Mouse (Mus musculus) hindbrain, embryonic 15.5 days (tissue): ENCODE measurements around the gene Sh3d19. TPM values are rescaled to one million over a fixed set of nuclear protein-coding genes. Genes with fewer than 3 reads are reported as not detected.

Source experiments
- ATAC-seq: fragments of 200-750 bp; cut with Nextera tagmentation; 2 replicates; pipeline ENCODE4 v1.8.0; 2017; ENCODE audit warnings: low read depth, moderate number of reproducible peaks, moderate TSS enrichment; ENCODE audit not compliant: low FRiP score
- H3K27ac ChIP-seq: fragments of 300-500 bp; sonication (generic); replicated peaks from 2 replicates; pipeline ENCODE4 v1.5.1; 2015; ENCODE audit warnings: mild to moderate bottlenecking, inconsistent platforms
- H3K27me3 ChIP-seq: fragments of 300-500 bp; sonication (generic); 2 replicates; pipeline ENCODE4 v1.6.1; 2015; ENCODE audit warnings: control low read depth, inconsistent platforms
- H3K36me3 ChIP-seq: fragments of 300-500 bp; sonication (generic); 2 replicates; pipeline ENCODE4 v1.6.1; 2015; ENCODE audit warnings: control low read depth, inconsistent platforms
- H3K4me1 ChIP-seq: fragments of 300-500 bp; sonication (generic); replicated peaks from 2 replicates; pipeline ENCODE4 v1.6.1; 2015; ENCODE audit warnings: control low read depth, inconsistent platforms
- H3K4me2 ChIP-seq: fragments of 300-500 bp; sonication (generic); 2 replicates; pipeline ENCODE4 v1.6.1; 2015; ENCODE audit warnings: moderate library complexity, mild to moderate bottlenecking, inconsistent platforms
- H3K4me3 ChIP-seq: fragments of 300-500 bp; sonication (generic); 2 replicates; pipeline ENCODE4 v1.5.1; 2015; ENCODE audit warnings: mild to moderate bottlenecking, inconsistent platforms
- H3K9ac ChIP-seq: fragments of 300-500 bp; sonication (generic); 2 replicates; pipeline ENCODE4 v1.6.1; 2015; ENCODE audit warnings: inconsistent platforms
- H3K9me3 ChIP-seq: fragments of 300-500 bp; sonication (generic); 2 replicates; pipeline ENCODE4 v1.6.1; 2016; ENCODE audit warnings: control low read depth, inconsistent platforms
- WGBS: fragments of 180-500 bp; shearing (Covaris S2); methylation state at CpG from one replicate; pipeline ENCODE4 v1.1.7; 2015; 5-methylcytosine and 5-hydroxymethylcytosine counted together
- polyA plus RNA-seq: library from polyadenylated mRNA; unstranded; fragments of >200 nt; fragmentation: Nextera tagmentation; extraction: Ambion mirVana; gene quantifications from 2 replicates; pipeline ENCODE4 v1.2.1, GENCODE M21; 2015

Sh3d19 gene
- polyA plus RNA-seq, 1 experiment from 2014 or later, result 18.1 TPM

DNA sequence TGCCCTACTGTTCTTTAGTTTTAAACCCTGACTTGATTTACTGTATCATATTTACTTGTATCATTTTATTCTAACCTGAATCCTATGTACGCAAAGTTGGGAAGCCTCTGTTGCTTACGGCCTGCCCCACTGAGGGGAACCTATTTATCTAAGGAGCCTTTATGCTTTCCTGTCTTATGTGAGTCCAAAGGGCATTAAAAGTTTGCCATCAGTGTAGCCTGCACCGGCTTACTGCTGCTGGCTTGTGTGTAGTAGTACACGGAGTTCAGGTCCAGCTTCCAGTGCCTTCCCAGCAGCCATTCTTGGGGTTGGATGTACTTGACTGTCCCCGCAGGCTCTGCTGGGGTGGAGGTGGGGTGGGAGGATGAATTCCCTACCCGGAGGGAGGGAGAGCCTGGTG lies 13.6 kb downstream of the Sh3d19 start:
- Histone ChIP-seq H3K27ac (no peak overlapping the region), H3K4me1 (no peaks in the 10 kb centered on the region), H3K9ac (no peak overlapping the region), H3K27me3 (no peaks in the 10 kb centered on the region), H3K4me3 (no peak overlapping the region), H3K4me2 (no peak overlapping the region), H3K36me3 (no peaks in the 10 kb centered on the region), H3K9me3 (no peaks in the 10 kb centered on the region)
- no peak for ATAC-seq
- WGBS, result 94% methylated on average over 6 of the region's 6 CpGs

DNA sequence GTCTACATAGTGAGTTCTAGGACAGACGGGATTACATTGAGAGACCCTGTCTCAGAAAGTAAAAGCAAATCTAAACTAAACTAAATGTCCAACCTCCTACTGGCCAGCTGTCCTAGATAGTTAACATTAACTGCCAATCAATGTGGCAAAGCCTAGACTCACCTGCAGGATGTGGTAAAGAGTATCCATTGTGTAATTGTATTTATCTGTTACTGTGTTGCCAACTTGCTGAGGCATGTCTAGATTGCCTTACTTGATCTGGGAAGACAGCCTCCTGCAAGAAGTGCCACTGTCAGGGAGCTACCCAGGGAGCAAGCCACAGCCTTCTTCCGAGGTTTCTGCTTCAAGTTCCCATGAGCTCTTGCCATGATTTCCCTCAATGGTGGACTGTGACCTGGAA lies 16.3 kb downstream of the Sh3d19 start:
- ATAC-seq, result no peak

DNA sequence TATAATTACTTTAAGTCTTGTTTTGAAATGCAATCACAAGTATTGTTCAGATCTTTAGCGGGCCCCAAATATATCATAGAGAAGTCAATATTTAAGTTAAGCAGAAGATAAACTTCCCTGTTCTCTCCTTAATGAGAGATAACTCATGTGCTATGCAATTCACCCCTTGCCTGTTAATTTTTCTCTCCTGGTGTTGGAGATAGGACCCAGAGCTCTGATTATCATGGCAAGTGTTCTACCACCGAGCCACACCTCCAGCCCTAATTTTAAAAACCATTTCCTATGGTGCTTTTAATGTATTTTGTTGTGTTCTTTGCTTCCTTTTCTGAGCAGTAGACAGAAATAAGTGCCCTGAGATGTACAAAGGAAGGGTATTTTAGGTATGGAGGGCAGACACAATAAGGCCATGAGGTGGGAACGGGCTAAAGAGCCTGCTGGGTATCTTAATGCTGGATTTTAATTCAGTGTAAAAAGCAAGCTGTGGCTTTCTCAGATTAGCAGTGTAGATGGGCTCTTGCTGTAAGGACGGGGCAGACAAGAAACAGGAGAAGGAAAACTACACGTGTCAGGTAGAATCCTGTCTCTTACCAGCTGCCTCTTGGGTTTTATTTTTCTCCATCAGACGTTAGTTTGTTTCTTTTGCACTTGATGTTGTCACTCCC lies 20.4 kb downstream of the Sh3d19 start:
- Histone ChIP-seq H3K27me3 (no peaks in the 10 kb centered on the region), H3K9ac (no peak overlapping the region), H3K36me3 (no peaks in the 10 kb centered on the region), H3K4me1 (0 out of 2 replicates have a peak, but pooled peaks cover 4% of the 10 kb centered on the region), H3K4me3 (no peak overlapping the region), H3K9me3 (no peaks in the 10 kb centered on the region), H3K27ac (no peak overlapping the region), H3K4me2 (no peak overlapping the region)
- no peak for ATAC-seq
- 73% methylated on average over 6 of the region's 6 CpGs for WGBS

More for the DNA sequence above, 16.3 kb downstream of the Sh3d19 start:
- WGBS, result 95% methylated on average over 2 of the region's 2 CpGs
- Histone ChIP-seq H3K36me3 (no peaks in the 10 kb centered on the region), H3K4me3 (no peak overlapping the region), H3K27ac (no peak overlapping the region), H3K4me2 (no peak overlapping the region), H3K9ac (no peak overlapping the region), H3K4me1 (0 out of 2 replicates have a peak, but pooled peaks cover 4% of the 10 kb centered on the region), H3K9me3 (no peaks in the 10 kb centered on the region), H3K27me3 (no peaks in the 10 kb centered on the region)

DNA sequence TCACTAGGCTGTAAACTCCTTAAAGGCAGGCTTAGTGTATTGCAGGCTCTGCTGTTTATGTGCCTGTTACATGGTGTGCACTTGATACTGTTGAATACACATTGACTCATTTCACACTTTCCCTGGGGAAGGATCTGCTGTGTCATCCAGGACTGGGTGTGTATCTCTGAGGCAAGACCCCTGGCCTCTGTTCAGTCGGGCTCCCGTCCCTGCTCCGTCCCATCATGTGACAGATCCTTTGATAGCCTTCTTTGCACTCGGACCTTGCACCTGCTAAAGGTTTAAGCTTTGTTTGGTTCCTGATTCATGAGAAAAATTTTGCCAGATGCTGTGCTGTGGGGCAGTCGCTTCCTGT lies 20.9 kb downstream of the Sh3d19 start:
- Histone ChIP-seq H3K27ac (no peak overlapping the region), H3K36me3 (no peaks in the 10 kb centered on the region), H3K27me3 (no peaks in the 10 kb centered on the region), H3K4me3 (no peak overlapping the region), H3K4me1 (0 out of 2 replicates have a peak, but pooled peaks cover 4% of the 10 kb centered on the region), H3K9ac (no peak overlapping the region), H3K9me3 (no peaks in the 10 kb centered on the region), H3K4me2 (no peak overlapping the region)
- 69% methylated on average over 5 of the region's 5 CpGs for WGBS
- ATAC-seq, result no peak

DNA sequence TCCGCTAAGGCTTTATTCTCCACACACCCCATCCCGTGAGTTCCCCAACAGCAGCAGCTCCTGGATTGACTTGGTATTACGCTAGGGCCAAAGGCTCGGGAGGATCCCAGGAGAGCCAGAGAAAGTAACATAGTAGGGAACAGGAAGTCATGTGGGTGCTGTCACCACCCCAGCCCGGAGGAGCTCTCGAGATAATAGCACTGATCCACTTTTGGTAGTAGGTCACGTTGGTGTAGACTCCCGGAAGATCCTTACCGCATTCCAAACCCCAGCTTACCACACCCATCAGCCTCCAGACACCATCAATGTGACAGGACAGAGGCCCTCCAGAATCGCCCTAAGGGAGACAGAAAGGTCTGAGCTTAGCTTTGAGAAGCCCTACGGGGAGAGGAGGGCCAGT lies 22.8 kb downstream of the Sh3d19 start:
- Histone ChIP-seq H3K4me1 (0 out of 2 replicates have a peak, but pooled peaks cover 4% of the 10 kb centered on the region), H3K27me3 (no peaks in the 10 kb centered on the region), H3K4me3 (no peak overlapping the region), H3K36me3 (no peaks in the 10 kb centered on the region), H3K9ac (no peak overlapping the region), H3K4me2 (no peak overlapping the region), H3K9me3 (no peaks in the 10 kb centered on the region), H3K27ac (no peak overlapping the region)
- WGBS, result 83% methylated on average over 11 of the region's 11 CpGs
- ATAC-seq, result no peak

DNA sequence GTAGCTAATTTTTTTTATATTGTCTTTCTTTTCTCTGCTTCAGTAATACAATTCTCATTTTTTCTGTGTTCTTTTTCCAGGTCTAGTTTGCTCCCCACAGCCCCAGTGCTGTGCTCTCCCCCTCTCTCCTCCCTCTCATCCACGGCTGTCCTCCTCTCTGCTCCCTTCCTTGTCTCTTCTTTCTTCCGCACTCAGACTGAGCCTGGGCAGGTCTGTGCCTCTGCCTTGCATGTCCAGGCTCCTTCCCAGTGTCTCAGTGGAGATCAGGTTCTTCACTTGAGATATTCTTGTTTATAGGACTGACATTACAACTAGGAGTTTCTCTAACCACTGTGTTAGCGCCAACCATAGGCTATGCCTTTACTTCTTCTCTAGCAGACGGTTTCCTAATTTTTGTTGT lies 23.7 kb downstream of the Sh3d19 start:
- H3K9me3 ChIP-seq, result no peaks in the 10 kb centered on the region
- no peaks in the 10 kb centered on the region for H3K36me3 ChIP-seq
- no peak overlapping the region for H3K4me2 ChIP-seq
- H3K4me3 ChIP-seq, result no peak overlapping the region
- ATAC-seq, result no peak
- H3K4me1 ChIP-seq, result 0 out of 2 replicates have a peak, but pooled peaks cover 4% of the 10 kb centered on the region
- WGBS, result 92% methylated on average over 4 of the region's 4 CpGs
- no peaks in the 10 kb centered on the region for H3K27me3 ChIP-seq
- H3K27ac ChIP-seq, result no peak overlapping the region
- H3K9ac ChIP-seq, result no peak overlapping the region

DNA sequence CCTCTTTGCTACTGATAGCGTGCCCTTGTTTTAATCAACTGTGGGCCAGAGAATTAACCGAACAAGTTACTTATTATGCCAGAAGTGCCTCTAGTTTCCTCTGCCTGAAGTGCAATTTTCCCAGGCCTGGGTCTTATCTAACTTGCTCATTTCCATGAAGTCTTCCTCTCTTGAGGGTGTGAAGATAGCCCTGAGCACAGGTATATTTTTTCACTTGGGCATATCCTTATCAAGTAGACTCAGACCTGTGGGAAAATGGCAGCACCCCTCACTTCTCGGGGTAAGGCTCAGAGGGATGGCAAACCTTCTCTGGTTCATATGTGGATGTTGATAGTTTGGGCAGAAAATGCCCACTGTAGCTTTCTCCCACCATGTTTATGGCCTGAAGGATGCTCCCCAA lies 30.4 kb downstream of the Sh3d19 start:
- Histone ChIP-seq H3K9ac (no peak overlapping the region), H3K27me3 (no peaks in the 10 kb centered on the region)

DNA sequence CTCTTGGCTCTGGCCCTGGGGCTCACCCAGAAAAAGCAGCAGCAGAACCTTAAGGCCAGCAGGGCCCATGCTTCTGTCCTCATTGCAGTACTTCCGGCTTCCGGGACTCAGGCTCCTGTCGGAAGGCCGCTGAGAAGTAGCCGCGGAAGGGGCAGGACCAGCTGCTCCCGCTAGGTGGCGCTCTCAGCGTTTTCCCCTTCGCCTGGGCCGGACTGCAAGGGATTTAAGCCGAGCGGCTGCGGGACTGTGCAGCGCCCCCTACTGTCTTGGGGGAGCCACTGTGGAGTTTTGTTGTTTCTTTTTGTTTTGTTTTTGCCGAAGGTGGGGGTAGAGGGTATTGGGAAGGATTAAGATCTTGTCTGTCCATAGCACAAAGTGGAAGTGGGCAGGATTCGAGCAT lies 31.5 kb downstream of the Sh3d19 start, which contains the start of gene Prss48:
Gene Prss48 (minus strand): TSS at position 69 of the 400 bp plus-strand sequence.
- no peaks in the 10 kb centered on the region for H3K9me3 ChIP-seq
- H3K27ac ChIP-seq, result no peak within 1 kb of the TSS
- H3K4me2 ChIP-seq, result no peak within 1 kb of the TSS
- no peaks in the 10 kb centered on the region for H3K36me3 ChIP-seq
- WGBS, result 81% methylated on average over 17 of the region's 17 CpGs
- no peaks in the 10 kb centered on the region for H3K27me3 ChIP-seq
- H3K9ac ChIP-seq, result no peak within 1 kb of the TSS
- no peak within 1 kb of the TSS for H3K4me3 ChIP-seq
- H3K4me1 ChIP-seq, result no peaks in the 10 kb centered on the region
- no peak for ATAC-seq

More for the DNA sequence above, 30.4 kb downstream of the Sh3d19 start:
- Histone ChIP-seq H3K36me3 (no peaks in the 10 kb centered on the region), H3K4me3 (no peak overlapping the region), H3K4me1 (no peaks in the 10 kb centered on the region), H3K9me3 (no peaks in the 10 kb centered on the region), H3K4me2 (no peak overlapping the region), H3K27ac (no peak overlapping the region)
- no peak for ATAC-seq
- 94% methylated on average over 3 of the region's 3 CpGs for WGBS

DNA sequence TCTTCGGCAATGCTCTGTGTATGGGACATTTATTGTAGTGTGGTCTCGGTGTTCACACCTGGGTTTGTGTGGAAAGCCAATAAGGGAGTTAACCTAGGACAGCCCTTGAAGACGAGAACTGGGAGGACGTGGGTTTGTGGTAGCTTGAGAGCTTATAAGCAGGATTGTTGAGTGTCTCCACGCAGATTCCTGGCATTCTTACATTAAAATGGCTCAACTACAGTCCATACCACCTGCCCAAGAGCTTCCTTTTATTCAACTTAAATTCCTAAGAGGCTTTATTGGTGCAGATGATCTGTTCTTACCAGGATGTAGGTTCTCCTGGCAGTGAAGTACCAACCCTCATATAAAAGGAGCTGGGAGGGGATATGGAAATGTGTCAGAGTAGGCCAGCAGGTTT lies 32.0 kb downstream of the Sh3d19 start:
- Histone ChIP-seq H3K4me1 (no peaks in the 10 kb centered on the region), H3K27me3 (no peaks in the 10 kb centered on the region), H3K4me3 (no peak overlapping the region), H3K4me2 (no peak overlapping the region), H3K36me3 (no peaks in the 10 kb centered on the region), H3K27ac (no peak overlapping the region), H3K9me3 (no peaks in the 10 kb centered on the region), H3K9ac (no peak overlapping the region)
- WGBS, result 92% methylated on average over 5 of the region's 5 CpGs
- ATAC-seq, result no peak

DNA sequence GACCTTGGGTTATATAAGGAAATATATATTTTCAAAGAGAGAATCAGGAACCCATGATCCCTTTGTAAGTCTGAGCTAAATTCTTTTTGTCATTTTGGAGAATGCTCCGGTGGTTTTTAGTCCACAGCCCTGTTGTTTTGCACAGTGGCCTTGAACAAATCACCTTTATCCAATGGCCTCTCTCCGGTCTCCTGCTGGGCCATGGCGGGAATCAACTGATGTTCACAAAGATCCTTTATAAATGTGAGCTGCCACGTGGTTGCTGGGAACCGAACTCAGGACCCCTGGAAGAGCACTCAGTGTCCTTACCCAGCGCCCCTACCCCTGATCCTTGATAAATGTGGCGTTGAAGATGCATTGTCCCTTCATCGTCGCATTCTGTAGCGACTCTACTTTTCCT lies 33.8 kb downstream of the Sh3d19 start:
- no peaks in the 10 kb centered on the region for H3K4me1 ChIP-seq
- no peak overlapping the region for H3K4me2 ChIP-seq
- WGBS, result 91% methylated on average over 10 of the region's 10 CpGs
- ATAC-seq, result no peak
- no peaks in the 10 kb centered on the region for H3K9me3 ChIP-seq
- H3K36me3 ChIP-seq, result no peaks in the 10 kb centered on the region
- no peaks in the 10 kb centered on the region for H3K27me3 ChIP-seq
- H3K4me3 ChIP-seq, result no peak overlapping the region
- no peak overlapping the region for H3K9ac ChIP-seq
- H3K27ac ChIP-seq, result no peak overlapping the region

DNA sequence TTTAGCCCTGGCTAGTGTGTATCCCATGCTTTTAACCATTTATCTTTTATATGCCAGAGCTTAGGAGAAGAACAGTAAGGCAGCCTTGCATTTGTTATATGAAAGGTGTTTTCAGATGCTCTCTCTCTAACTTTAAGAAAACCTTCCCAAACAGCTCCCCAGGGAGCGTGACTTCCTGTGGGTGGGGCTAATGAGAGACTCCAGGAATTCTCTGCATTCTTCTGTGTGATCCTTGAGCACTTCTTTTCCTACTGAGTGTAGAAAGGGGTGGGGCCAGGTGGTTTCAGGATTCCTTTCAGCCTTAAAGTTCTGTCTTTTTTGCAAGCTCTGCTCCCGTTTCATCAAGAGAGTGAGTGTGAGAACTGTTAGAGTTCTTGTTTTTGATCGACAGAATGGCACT lies 39.7 kb downstream of the Sh3d19 start:
- H3K4me1 ChIP-seq, result no peaks in the 10 kb centered on the region
- no peak overlapping the region for H3K4me2 ChIP-seq
- H3K36me3 ChIP-seq, result no peaks in the 10 kb centered on the region
- no peaks in the 10 kb centered on the region for H3K27me3 ChIP-seq
- 75% methylated on average over 3 of the region's 3 CpGs for WGBS
- H3K9me3 ChIP-seq, result no peaks in the 10 kb centered on the region
- H3K9ac ChIP-seq, result no peak overlapping the region
- no peak overlapping the region for H3K27ac ChIP-seq
- no peak for ATAC-seq
- no peak overlapping the region for H3K4me3 ChIP-seq

DNA sequence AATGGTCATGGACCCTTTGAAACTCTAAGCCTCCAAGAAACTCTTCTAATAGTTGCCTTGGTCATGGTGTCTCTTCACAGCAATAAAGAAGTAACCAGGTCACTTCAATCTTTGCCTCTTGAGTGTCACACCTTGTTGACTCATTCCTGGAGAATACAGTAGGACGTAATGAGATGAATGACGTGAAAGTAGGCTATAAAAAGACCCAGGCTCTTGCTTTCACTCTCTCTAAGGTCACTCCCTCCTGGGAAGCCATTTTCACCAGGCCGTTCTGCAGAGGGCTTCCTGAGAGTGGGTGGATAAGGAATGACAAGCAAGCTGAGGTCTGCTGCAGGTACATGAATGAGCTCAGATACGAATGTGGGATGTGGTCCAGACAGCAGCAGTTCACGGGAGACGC lies 40.5 kb downstream of the Sh3d19 start:
- ATAC-seq, result no peak
- H3K4me1 ChIP-seq, result no peaks in the 10 kb centered on the region
- 86% methylated on average over 6 of the region's 6 CpGs for whole genome bisulfite sequencing
- no peak overlapping the region for H3K9ac ChIP-seq
- no peak overlapping the region for H3K4me2 ChIP-seq
- H3K27ac ChIP-seq, result no peak overlapping the region
- H3K27me3 ChIP-seq, result no peaks in the 10 kb centered on the region
- H3K36me3 ChIP-seq, result no peaks in the 10 kb centered on the region
- H3K4me3 ChIP-seq, result no peak overlapping the region
- no peaks in the 10 kb centered on the region for H3K9me3 ChIP-seq

DNA sequence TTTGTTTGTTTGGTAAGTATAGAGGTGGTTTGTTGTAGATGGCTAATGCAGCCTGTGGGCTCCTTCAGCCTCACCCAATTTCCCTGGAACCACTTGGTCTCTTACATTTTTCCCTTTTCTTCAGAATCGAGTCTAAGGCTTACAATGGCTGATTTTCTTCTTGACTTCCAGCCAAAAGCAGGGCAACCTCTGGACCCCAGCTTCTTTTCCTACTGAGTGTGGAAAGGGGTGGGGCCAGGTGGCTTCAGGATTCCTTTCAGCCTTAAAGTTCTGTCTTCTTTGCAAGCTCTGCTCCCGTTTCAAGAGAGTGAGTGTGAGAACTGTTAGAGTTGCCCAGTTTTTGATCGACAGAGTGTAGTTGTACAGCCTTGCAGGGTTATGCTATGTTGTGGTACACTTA lies 40.9 kb downstream of the Sh3d19 start:
- WGBS, result 63% methylated on average over 3 of the region's 3 CpGs
- no peak for ATAC-seq
- Histone ChIP-seq H3K4me3 (no peak overlapping the region), H3K36me3 (no peaks in the 10 kb centered on the region), H3K9ac (no peak overlapping the region), H3K9me3 (no peaks in the 10 kb centered on the region), H3K4me2 (no peak overlapping the region), H3K27me3 (no peaks in the 10 kb centered on the region), H3K27ac (no peak overlapping the region), H3K4me1 (no peaks in the 10 kb centered on the region)
